Mouse (Mus musculus) lung, postnatal 25 days (tissue): ENCODE data around the gene Met.

Experiments used
- DNase-seq: peaks from one replicate; pipeline ENCODE4 v3.0.0; 2022; ENCODE audit warnings: low spot score

Met gene

GRCm38 (mm10) chr6:17611352-17612010, 147.9 kb downstream of the Met start:
- no peak for DNase-seq

- DNase-seq = no peak
Observed at GRCm38 (mm10) chr6:17612652-17613051, 149.1 kb downstream of the Met start.

GRCm38 (mm10) chr6:17620823-17621222, 157.2 kb downstream of the Met start:
- DNase-seq = no peak

GRCm38 (mm10) chr6:17621436-17621835, 157.8 kb downstream of the Met start:
- DNase-seq = no peak
